Mouse (Mus musculus) MEL (cell line): ENCODE data around the gene Tpcn1. TPM values are rescaled to one million over a fixed set of nuclear protein-coding genes. Genes with fewer than 3 reads are reported as not detected.

ENCODE experiments used
- DNase-seq: peaks from one replicate; pipeline ENCODE4 v3.0.0; 2011; ENCODE audit warnings: low read depth, low spot score
- H3K27ac ChIP-seq: 2 replicates; pipeline ENCODE4 v1.5.1; 2012; ENCODE audit warnings: low read depth, mild to moderate bottlenecking, control low read depth, low read length, moderate library complexity; ENCODE audit not compliant: control insufficient read depth
- H3K27me3 ChIP-seq, 2 experiments: fragments of 150-350 bp in 1 of 2; sonication (generic) in 1 of 2; 2 replicates each; pipeline ENCODE4 v1.6.1; 2012; ENCODE audit warnings: low read length in 2 of 2, mild to moderate bottlenecking in 2 of 2, improper control_type of control experiment in 1 of 2, moderate library complexity in 1 of 2; ENCODE audit not compliant: insufficient read depth in 2 of 2, control insufficient read depth in 1 of 2
- H3K36me3 ChIP-seq, 2 experiments: 2 replicates each; pipeline ENCODE4 v1.6.1; 2012 to 2014; ENCODE audit warnings: low read length in 2 of 2, improper control_type of control experiment in 1 of 2, inconsistent platforms in 1 of 2, mild to moderate bottlenecking in 1 of 2; ENCODE audit not compliant: insufficient read depth in 2 of 2, control insufficient read depth in 1 of 2
- H3K4me1 ChIP-seq, 2 experiments: fragments of 150-350 bp in 1 of 2; sonication (generic) in 1 of 2; 2 replicates each; pipeline ENCODE4 v1.6.1; 2012; ENCODE audit warnings: low read length in 2 of 2, improper control_type of control experiment in 1 of 2, mild to moderate bottlenecking in 1 of 2; ENCODE audit not compliant: insufficient read depth in 2 of 2, control insufficient read depth in 1 of 2
- H3K4me3 ChIP-seq, 2 experiments: fragments of 150-350 bp in 1 of 2; sonication (generic) in 1 of 2; 2 replicates each; pipeline ENCODE4 v1.5.1; 2012; ENCODE audit warnings: low read depth in 2 of 2, low read length in 2 of 2, mild to moderate bottlenecking in 2 of 2, moderate library complexity in 2 of 2, control low read depth in 1 of 2, improper control_type of control experiment in 1 of 2; ENCODE audit not compliant: control insufficient read depth in 1 of 2, insufficient read depth in 1 of 2
- H3K79me2 ChIP-seq: 2 replicates; pipeline ENCODE4 v1.6.1; 2012; ENCODE audit warnings: mild to moderate bottlenecking, low read length, moderate library complexity; ENCODE audit not compliant: control insufficient read depth, poor library complexity, insufficient read depth
- H3K9ac ChIP-seq: 2 replicates; pipeline ENCODE4 v1.6.1; 2012; ENCODE audit warnings: low read depth, mild to moderate bottlenecking, control low read depth, low read length, moderate library complexity; ENCODE audit not compliant: control insufficient read depth, poor library complexity, severe bottlenecking
- H3K9me3 ChIP-seq: fragments of 150-350 bp; sonication (generic); replicated peaks from 2 replicates; pipeline ENCODE4 v1.6.1; 2012; ENCODE audit warnings: mild to moderate bottlenecking, low read length, improper control_type of control experiment, moderate library complexity; ENCODE audit not compliant: insufficient read depth
- BHLHE40 ChIP-seq: IDR thresholded peaks from 2 replicates; pipeline ENCODE4 v1.6.1; 2012; ENCODE audit warnings: low read depth, mild to moderate bottlenecking, inconsistent platforms, low read length, improper control_type of control experiment, borderline replicate concordance
- CHD1 ChIP-seq: IDR thresholded peaks from 2 replicates; pipeline ENCODE4 v1.6.1; 2012; ENCODE audit warnings: low read depth, mild to moderate bottlenecking, inconsistent platforms, low read length, improper control_type of control experiment
- CTCF ChIP-seq, 3 experiments: IDR thresholded peaks in 2 of 3; conservative IDR thresholded peaks in 1 of 3; 2 replicates each; pipeline ENCODE4 v1.5.1; 2011 to 2012; ENCODE audit warnings: low read length in 3 of 3, low read depth in 2 of 3, mild to moderate bottlenecking in 2 of 3, improper control_type of control experiment in 1 of 3, inconsistent platforms in 1 of 3, mixed read lengths in 1 of 3, moderate library complexity in 1 of 3; ENCODE audit not compliant: control insufficient read depth in 1 of 3, insufficient read depth in 1 of 3, poor library complexity in 1 of 3, severe bottlenecking in 1 of 3
- ETS1 ChIP-seq: IDR thresholded peaks from 2 replicates; pipeline ENCODE4 v1.6.1; 2012; ENCODE audit warnings: low read depth, mild to moderate bottlenecking, inconsistent platforms, low read length, improper control_type of control experiment, moderate library complexity
- GATA1 ChIP-seq: IDR thresholded peaks from 2 replicates; pipeline ENCODE4 v1.6.1; 2011; ENCODE audit warnings: low read depth, low read length, improper control_type of control experiment
- HCFC1 ChIP-seq: IDR thresholded peaks from 2 replicates; pipeline ENCODE4 v1.6.1; 2012; ENCODE audit warnings: low read depth, mild to moderate bottlenecking, inconsistent platforms, low read length, improper control_type of control experiment, moderate library complexity
- KAT2A ChIP-seq: conservative IDR thresholded peaks from 2 replicates; pipeline ENCODE4 v1.6.1; 2012; ENCODE audit warnings: low read depth, low read length, improper control_type of control experiment, inconsistent platforms
- MAZ ChIP-seq: IDR thresholded peaks from 2 replicates; pipeline ENCODE4 v1.6.1; 2012; ENCODE audit warnings: low read depth, mild to moderate bottlenecking, inconsistent platforms, low read length, improper control_type of control experiment
- MEF2A ChIP-seq: IDR thresholded peaks from 2 replicates; pipeline ENCODE4 v1.6.1; 2014; ENCODE audit warnings: low read depth, mild to moderate bottlenecking, inconsistent platforms, low read length, improper control_type of control experiment; ENCODE audit not compliant: poor library complexity, insufficient replicate concordance, severe bottlenecking; ENCODE audit errors: extremely low read depth
- MXI1 ChIP-seq: IDR thresholded peaks from 2 replicates; pipeline ENCODE4 v1.6.1; 2011; ENCODE audit warnings: mild to moderate bottlenecking, low read depth, low read length, improper control_type of control experiment
- NELFE ChIP-seq: IDR thresholded peaks from 2 replicates; pipeline ENCODE4 v1.6.1; 2011; ENCODE audit warnings: low read depth, low read length, improper control_type of control experiment
- NRF1 ChIP-seq: IDR thresholded peaks from 2 replicates; pipeline ENCODE4 v1.6.1; 2014; ENCODE audit warnings: low read depth, mild to moderate bottlenecking, inconsistent platforms, low read length, improper control_type of control experiment, moderate library complexity; ENCODE audit not compliant: poor library complexity, insufficient read depth, severe bottlenecking
- POLR2AphosphoS2 ChIP-seq: IDR thresholded peaks from 2 replicates; pipeline ENCODE4 v1.6.1; 2011; ENCODE audit warnings: low read length, improper control_type of control experiment
- RCOR1 ChIP-seq: IDR thresholded peaks from 2 replicates; pipeline ENCODE4 v1.6.1; 2012; ENCODE audit warnings: low read depth, mild to moderate bottlenecking, inconsistent platforms, low read length, improper control_type of control experiment
- ZKSCAN1 ChIP-seq: IDR thresholded peaks from 2 replicates; pipeline ENCODE4 v1.6.1; 2012; ENCODE audit warnings: low read depth, mild to moderate bottlenecking, inconsistent platforms, low read length, improper control_type of control experiment, moderate library complexity
- ZMIZ1 ChIP-seq: IDR thresholded peaks from 2 replicates; pipeline ENCODE4 v1.6.1; 2012; ENCODE audit warnings: low read depth, mild to moderate bottlenecking, inconsistent platforms, low read length, improper control_type of control experiment, moderate library complexity
- ZNF384 ChIP-seq: IDR thresholded peaks from 2 replicates; pipeline ENCODE4 v1.6.1; 2012; ENCODE audit warnings: low read depth, mild to moderate bottlenecking, inconsistent platforms, low read length, improper control_type of control experiment
- polyA plus RNA-seq, 2 experiments: library from polyadenylated mRNA; stranded (reverse) in 1 of 2; unstranded in 1 of 2; fragments of >175 nt in 1 of 2; fragments of >200 nt in 1 of 2; gene quantifications; 2 replicates each; pipeline versions ENCODE4 v1.2.1 to v1.2.4; 2012; ENCODE audit warnings: low replicate concordance in 2 of 2, low read depth in 1 of 2; ENCODE audit not compliant: insufficient read length in 2 of 2, insufficient read depth in 1 of 2, missing spikeins in 1 of 2
- total RNA-seq: library from RNA; depleted of rRNA; stranded (reverse); fragments of 300-350 nt; gene quantifications from 2 replicates; pipeline ENCODE4 v1.2.3, GENCODE M21; 2012

The Tpcn1 gene
- total and polyA plus RNA-seq, 3 experiments: 11.3 to 43.2 TPM; not detected in 1

GRCm38 (mm10) chr5:120566681-120567252, 21.7 kb downstream of the Tpcn1 start:
- H3K79me2 ChIP-seq: no peaks in the 10 kb centered on the region
- no peak overlapping the region for H3K4me3 ChIP-seq
- H3K27ac ChIP-seq: no peak overlapping the region
- no peaks in the 10 kb centered on the region for H3K27me3 ChIP-seq
- H3K9me3 ChIP-seq: no peaks in the 10 kb centered on the region
- no peak for TF ChIP-seq NRF1
- peaks cover 0 to 5% of the 10 kb centered on the region in 2 experiments; a peak in 2 of 4 replicates for H3K4me1 ChIP-seq
- H3K9ac ChIP-seq: no peak overlapping the region
- DNase-seq: no peak
- H3K36me3 ChIP-seq: 0 out of 4 replicates have a peak, but pooled peaks cover 0 to 3% of the 10 kb centered on the region in 2 experiments

GRCm38 (mm10) chr5:120566101-120566500, 22.4 kb downstream of the Tpcn1 start:
- Histone ChIP-seq H3K9ac (no peak overlapping the region), H3K36me3 (0 out of 4 replicates have a peak, but pooled peaks cover 0 to 3% of the 10 kb centered on the region in 2 experiments), H3K27ac (no peak overlapping the region), H3K9me3 (no peaks in the 10 kb centered on the region), H3K4me3 (no peak overlapping the region), H3K79me2 (no peaks in the 10 kb centered on the region), H3K27me3 (no peaks in the 10 kb centered on the region), H3K4me1 (peaks cover 0 to 5% of the 10 kb centered on the region in 2 experiments; a peak in 2 of 4 replicates)
- DNase-seq: no peak
- no peak for TF ChIP-seq ETS1
- TF ChIP-seq RCOR1: no peak
- TF ChIP-seq ZNF384: no peak
- no peak for TF ChIP-seq NELFE
- no peak for TF ChIP-seq MXI1
- TF ChIP-seq GATA1: no peak
- TF ChIP-seq HCFC1: no peak
- TF ChIP-seq POLR2AphosphoS2: no peak
- no peak for TF ChIP-seq CTCF (IDR thresholded peaks at IDR 0.05 in 2 of 3, conservative IDR thresholded peaks at IDR 0.05 in 1 of 3; ENCODE audit: control insufficient read depth in 1 of 3, insufficient read depth in 1 of 3, low read depth in 2 of 3, low read length in 3 of 3, poor library complexity in 1 of 3, severe bottlenecking in 1 of 3)
- no peak for TF ChIP-seq CHD1
- TF ChIP-seq ZKSCAN1: no peak
- TF ChIP-seq MAZ: no peak

GRCm38 (mm10) chr5:120565171-120565905, 23.1 kb downstream of the Tpcn1 start:
- H3K9me3 ChIP-seq: no peaks in the 10 kb centered on the region
- H3K79me2 ChIP-seq: no peaks in the 10 kb centered on the region
- H3K27me3 ChIP-seq: no peaks in the 10 kb centered on the region
- H3K36me3 ChIP-seq: 0 out of 4 replicates have a peak, but pooled peaks cover 0 to 2% of the 10 kb centered on the region in 2 experiments
- no peak for TF ChIP-seq MEF2A
- TF ChIP-seq ZMIZ1: no peak
- no peak for TF ChIP-seq KAT2A
- TF ChIP-seq BHLHE40: no peak
- TF ChIP-seq ETS1: no peak
- no peak for TF ChIP-seq HCFC1
- peaks cover 0 to under 1% of the 10 kb centered on the region in 2 experiments; a peak in 1 of 4 replicates for H3K4me1 ChIP-seq
- DNase-seq: no peak
- no peak overlapping the region for H3K4me3 ChIP-seq
- no peak overlapping the region for H3K27ac ChIP-seq
- no peak overlapping the region for H3K9ac ChIP-seq
